Mouse (Mus musculus): Measurements from ENCODE around the gene Cd180. TPM values are rescaled to one million over a fixed set of nuclear protein-coding genes. Genes with fewer than 3 reads are reported as not detected.

Cd180 gene
- polyA plus RNA-seq, 1 experiment from 2014 or later, result 0.67 TPM

DNA sequence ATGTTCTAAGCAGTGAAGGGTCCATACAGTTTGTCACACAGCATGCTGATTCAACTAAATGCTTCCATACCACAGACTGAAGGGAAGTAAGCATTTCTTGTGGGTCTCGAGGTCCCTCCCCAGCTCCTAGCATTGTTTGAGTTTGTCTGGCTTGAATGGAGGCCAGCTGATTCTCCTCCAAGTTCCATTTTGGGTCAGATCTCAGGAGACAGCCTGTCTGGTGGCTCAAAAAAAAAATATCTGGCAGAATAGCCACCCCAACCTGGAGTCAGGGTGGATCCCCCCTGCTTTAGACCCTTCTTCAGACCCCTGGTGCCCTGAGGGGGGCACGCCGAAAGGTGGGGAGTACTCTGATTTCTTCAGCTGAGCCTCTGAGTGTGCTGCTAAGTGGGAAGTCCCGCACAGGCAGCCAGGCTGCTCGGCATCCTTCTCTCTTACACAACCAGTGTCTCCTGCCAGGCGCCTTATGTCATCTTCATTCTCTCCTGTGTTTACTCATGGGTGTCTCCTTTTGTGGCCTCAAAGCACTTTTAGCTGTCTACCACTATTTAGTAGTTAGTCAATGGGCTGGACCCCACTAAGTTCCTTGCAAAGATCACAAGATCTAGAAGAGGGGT lies 35.0 kb upstream of the Cd180 start:
- Histone ChIP-seq H3K4me1 (ENCODE audit: control insufficient read depth, insufficient read depth, low read length) (no peaks in the 10 kb centered on the region), H3K36me3 (ENCODE audit: control insufficient read depth, insufficient read depth, low read length) (no peaks in the 10 kb centered on the region), H3K9me3 (ENCODE audit: control insufficient read depth, low read length) (no peaks in the 10 kb centered on the region), H3K27me3 (ENCODE audit: control insufficient read depth, insufficient read depth, low read length) (no peaks in the 10 kb centered on the region), H3K27ac (ENCODE audit: low read depth, low read length) (no peak overlapping the region), H3K9ac (ENCODE audit: low read length) (no peak overlapping the region), H3K4me3 (ENCODE audit: low read depth, low read length) (no peak overlapping the region), H3K4me2 (no peak overlapping the region)
- WGBS, result 84% methylated on average over 6 of the region's 6 CpGs
- DNase-seq (ENCODE audit: low spot score, missing footprints), result no peak
- ATAC-seq (ENCODE audit: low FRiP score), result no peak

DNA sequence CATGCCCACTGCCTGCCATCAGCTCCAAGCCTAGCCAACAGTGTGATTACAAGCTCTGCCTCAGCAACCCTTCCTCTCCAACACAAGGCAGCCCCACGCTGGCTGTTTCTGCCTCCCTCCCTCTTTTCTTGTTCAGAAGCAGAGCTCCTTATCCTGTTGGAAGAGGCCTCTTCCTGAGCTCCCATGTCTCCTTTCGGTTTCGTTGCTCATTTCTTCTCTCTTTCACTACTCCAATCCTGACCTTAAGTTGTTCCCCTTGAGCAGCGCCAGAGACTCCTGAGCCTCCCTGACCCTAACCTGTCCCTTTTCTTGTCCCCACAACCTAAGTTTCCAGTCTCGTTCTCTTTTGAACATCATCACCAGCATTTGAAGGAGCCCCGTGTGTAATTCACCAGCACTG lies 29.3 kb upstream of the Cd180 start:
- DNase-seq (ENCODE audit: low spot score, missing footprints), result no peak

GRCm38 (mm10) chr13:102664843-102665587 lies 28.3 kb upstream of the Cd180 start:
- H3K36me3 ChIP-seq (ENCODE audit: control insufficient read depth, insufficient read depth, low read length), result no peaks in the 10 kb centered on the region
- DNase-seq (ENCODE audit: low spot score, missing footprints) (no peak), ATAC-seq (ENCODE audit: low FRiP score) (peak; percentile 48; the same call in 1 of the 2 replicates)
- no peaks in the 10 kb centered on the region for H3K4me1 ChIP-seq (ENCODE audit: control insufficient read depth, insufficient read depth, low read length)
- H3K27ac ChIP-seq (ENCODE audit: low read depth, low read length), result no peak overlapping the region
- no peak overlapping the region for H3K9ac ChIP-seq (ENCODE audit: low read length)
- H3K4me3 ChIP-seq (ENCODE audit: low read depth, low read length), result no peak overlapping the region
- H3K27me3 ChIP-seq (ENCODE audit: control insufficient read depth, insufficient read depth, low read length), result no peaks in the 10 kb centered on the region
- H3K9me3 ChIP-seq (ENCODE audit: control insufficient read depth, low read length), result no peaks in the 10 kb centered on the region
- H3K4me2 ChIP-seq, result peak overlapping the region; percentile 30; the same call in 1 of the 2 replicates
- WGBS, result 49% methylated on average over 12 of the region's 12 CpGs

More for the DNA sequence above, 29.3 kb upstream of the Cd180 start:
- Histone ChIP-seq H3K9me3 (ENCODE audit: control insufficient read depth, low read length) (no peaks in the 10 kb centered on the region), H3K4me2 (no peak overlapping the region), H3K4me1 (ENCODE audit: control insufficient read depth, insufficient read depth, low read length) (no peaks in the 10 kb centered on the region), H3K36me3 (ENCODE audit: control insufficient read depth, insufficient read depth, low read length) (no peaks in the 10 kb centered on the region), H3K27me3 (ENCODE audit: control insufficient read depth, insufficient read depth, low read length) (no peaks in the 10 kb centered on the region), H3K9ac (ENCODE audit: low read length) (no peak overlapping the region), H3K27ac (ENCODE audit: low read depth, low read length) (no peak overlapping the region), H3K4me3 (ENCODE audit: low read depth, low read length) (no peak overlapping the region)
- no peak for ATAC-seq (ENCODE audit: low FRiP score)
- WGBS, result 65% methylated on average over 6 of the region's 6 CpGs

- Histone ChIP-seq H3K4me1 (ENCODE audit: control insufficient read depth, insufficient read depth, low read length) (no peaks in the 10 kb centered on the region), H3K36me3 (ENCODE audit: control insufficient read depth, insufficient read depth, low read length) (no peaks in the 10 kb centered on the region), H3K9me3 (ENCODE audit: control insufficient read depth, low read length) (no peaks in the 10 kb centered on the region), H3K4me3 (ENCODE audit: low read depth, low read length) (no peak overlapping the region), H3K9ac (ENCODE audit: low read length) (no peak overlapping the region), H3K4me2 (peak overlapping the region; percentile 30; the same call in 1 of the 2 replicates), H3K27ac (ENCODE audit: low read depth, low read length) (no peak overlapping the region), H3K27me3 (ENCODE audit: control insufficient read depth, insufficient read depth, low read length) (no peaks in the 10 kb centered on the region)
- no peak for DNase-seq (ENCODE audit: low spot score, missing footprints)
- 58% methylated on average over 18 of the region's 18 CpGs for WGBS
- 0 out of 2 replicates have a peak, but pooled peaks have one; percentile 16 for ATAC-seq (ENCODE audit: low FRiP score)
These were observed 27.6 kb upstream of the Cd180 start for GRCm38 (mm10) chr13:102665588-102666232.

DNA sequence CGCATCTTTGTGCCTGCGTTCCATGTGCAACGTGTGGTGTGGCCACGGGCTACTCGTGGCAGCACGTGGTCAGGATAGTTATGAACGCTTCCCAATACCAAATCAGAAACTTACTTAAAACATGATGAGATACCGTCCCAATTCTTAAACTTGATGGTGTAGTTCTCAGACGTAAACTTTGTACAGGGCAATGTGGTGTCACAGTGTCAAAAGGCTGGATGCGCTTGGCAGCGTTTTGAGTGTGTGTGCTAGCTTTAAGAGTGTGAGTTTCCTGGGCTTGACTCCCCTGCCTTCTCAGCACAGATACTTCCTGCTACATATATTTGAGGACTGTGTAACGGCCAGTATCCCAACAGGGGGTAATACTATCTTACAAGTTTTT lies 27.1 kb upstream of the Cd180 start:
- Histone ChIP-seq H3K36me3 (ENCODE audit: control insufficient read depth, insufficient read depth, low read length) (no peaks in the 10 kb centered on the region), H3K4me1 (ENCODE audit: control insufficient read depth, insufficient read depth, low read length) (no peaks in the 10 kb centered on the region), H3K27me3 (ENCODE audit: control insufficient read depth, insufficient read depth, low read length) (no peaks in the 10 kb centered on the region), H3K9ac (ENCODE audit: low read length) (no peak overlapping the region), H3K9me3 (ENCODE audit: control insufficient read depth, low read length) (no peaks in the 10 kb centered on the region), H3K27ac (ENCODE audit: low read depth, low read length) (no peak overlapping the region), H3K4me3 (ENCODE audit: low read depth, low read length) (no peak overlapping the region), H3K4me2 (no peak overlapping the region)
- no peak for ATAC-seq (ENCODE audit: low FRiP score)
- 88% methylated on average over 12 of the region's 12 CpGs for WGBS
- DNase-seq (ENCODE audit: low spot score, missing footprints), result no peak

GRCm38 (mm10) chr13:102666731-102667130 lies 26.6 kb upstream of the Cd180 start:
- DNase-seq (ENCODE audit: low spot score, missing footprints) (no peak), ATAC-seq (ENCODE audit: low FRiP score) (no peak)
- no peaks in the 10 kb centered on the region for H3K4me1 ChIP-seq (ENCODE audit: control insufficient read depth, insufficient read depth, low read length)
- no peaks in the 10 kb centered on the region for H3K9me3 ChIP-seq (ENCODE audit: control insufficient read depth, low read length)
- H3K36me3 ChIP-seq (ENCODE audit: control insufficient read depth, insufficient read depth, low read length), result no peaks in the 10 kb centered on the region
- H3K4me2 ChIP-seq, result no peak overlapping the region
- H3K9ac ChIP-seq (ENCODE audit: low read length), result no peak overlapping the region
- H3K27ac ChIP-seq (ENCODE audit: low read depth, low read length), result no peak overlapping the region
- no peaks in the 10 kb centered on the region for H3K27me3 ChIP-seq (ENCODE audit: control insufficient read depth, insufficient read depth, low read length)
- 81% methylated on average over 4 of the region's 4 CpGs for WGBS
- no peak overlapping the region for H3K4me3 ChIP-seq (ENCODE audit: low read depth, low read length)

GRCm38 (mm10) chr13:102667401-102667800 lies 26.0 kb upstream of the Cd180 start:
- H3K9ac ChIP-seq (ENCODE audit: low read length), result no peak overlapping the region
- no peaks in the 10 kb centered on the region for H3K36me3 ChIP-seq (ENCODE audit: control insufficient read depth, insufficient read depth, low read length)
- no peak for DNase-seq (ENCODE audit: low spot score, missing footprints)
- H3K27me3 ChIP-seq (ENCODE audit: control insufficient read depth, insufficient read depth, low read length), result no peaks in the 10 kb centered on the region
- no peak for ATAC-seq (ENCODE audit: low FRiP score)
- no peak overlapping the region for H3K4me3 ChIP-seq (ENCODE audit: low read depth, low read length)
- H3K27ac ChIP-seq (ENCODE audit: low read depth, low read length), result no peak overlapping the region
- no peaks in the 10 kb centered on the region for H3K9me3 ChIP-seq (ENCODE audit: control insufficient read depth, low read length)
- no peak overlapping the region for H3K4me2 ChIP-seq
- whole genome bisulfite sequencing, result 82% methylated on average over 4 of the region's 4 CpGs
- H3K4me1 ChIP-seq (ENCODE audit: control insufficient read depth, insufficient read depth, low read length), result no peaks in the 10 kb centered on the region

DNA sequence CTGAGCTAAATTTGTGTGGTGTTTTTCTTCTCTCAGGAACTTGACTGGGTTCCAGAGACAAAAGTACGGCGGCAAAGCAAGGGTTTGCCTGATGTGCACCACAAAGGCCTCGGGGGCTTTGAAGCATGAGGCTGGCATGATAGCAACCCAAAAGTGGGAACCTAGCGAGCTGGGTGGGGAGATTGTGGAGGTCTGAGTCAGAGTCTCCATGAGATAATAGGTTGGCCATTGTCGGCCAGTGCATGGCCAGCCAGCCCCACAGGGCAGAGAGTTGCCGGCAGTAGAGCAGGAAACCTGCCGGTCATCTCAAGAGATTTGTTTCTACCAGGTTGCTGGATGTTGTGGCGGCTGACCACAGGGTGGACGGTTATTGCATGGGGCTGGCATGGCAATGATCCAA lies 25.5 kb upstream of the Cd180 start:
- no peaks in the 10 kb centered on the region for H3K4me1 ChIP-seq (ENCODE audit: control insufficient read depth, insufficient read depth, low read length)
- H3K27ac ChIP-seq (ENCODE audit: low read depth, low read length), result no peak overlapping the region
- no peak overlapping the region for H3K4me2 ChIP-seq
- no peaks in the 10 kb centered on the region for H3K36me3 ChIP-seq (ENCODE audit: control insufficient read depth, insufficient read depth, low read length)
- DNase-seq (ENCODE audit: low spot score, missing footprints) (no peak), ATAC-seq (ENCODE audit: low FRiP score) (no peak)
- H3K4me3 ChIP-seq (ENCODE audit: low read depth, low read length), result no peak overlapping the region
- WGBS, result 90% methylated on average over 9 of the region's 9 CpGs
- H3K9ac ChIP-seq (ENCODE audit: low read length), result no peak overlapping the region
- no peaks in the 10 kb centered on the region for H3K27me3 ChIP-seq (ENCODE audit: control insufficient read depth, insufficient read depth, low read length)
- no peaks in the 10 kb centered on the region for H3K9me3 ChIP-seq (ENCODE audit: control insufficient read depth, low read length)

DNA sequence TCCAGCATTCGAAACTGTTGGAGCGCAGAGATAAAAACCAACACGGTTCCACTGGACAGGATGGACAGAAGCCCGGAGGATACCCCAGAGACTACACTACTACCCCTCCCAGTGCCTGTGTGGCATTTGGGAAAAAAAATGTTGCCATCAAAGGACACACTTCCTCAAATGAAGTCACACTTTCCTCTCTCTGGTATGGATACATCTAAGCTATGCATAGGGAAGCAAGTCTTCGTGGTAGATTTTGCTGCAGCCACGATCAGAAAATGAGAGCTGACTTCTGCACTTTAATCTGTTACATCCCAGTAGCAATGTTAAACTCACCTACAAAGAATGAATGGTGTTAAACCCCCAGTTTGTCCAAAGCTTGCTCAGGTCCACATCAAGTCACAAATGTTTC lies 24.4 kb upstream of the Cd180 start:
- no peak overlapping the region for H3K27ac ChIP-seq (ENCODE audit: low read depth, low read length)
- 68% methylated on average over 6 of the region's 6 CpGs for WGBS
- H3K36me3 ChIP-seq (ENCODE audit: control insufficient read depth, insufficient read depth, low read length), result no peaks in the 10 kb centered on the region
- DNase-seq (ENCODE audit: low spot score, missing footprints) (no peak), ATAC-seq (ENCODE audit: low FRiP score) (no peak)
- H3K9me3 ChIP-seq (ENCODE audit: control insufficient read depth, low read length), result no peaks in the 10 kb centered on the region
- no peak overlapping the region for H3K4me2 ChIP-seq
- H3K4me3 ChIP-seq (ENCODE audit: low read depth, low read length), result no peak overlapping the region
- no peaks in the 10 kb centered on the region for H3K27me3 ChIP-seq (ENCODE audit: control insufficient read depth, insufficient read depth, low read length)
- H3K4me1 ChIP-seq (ENCODE audit: control insufficient read depth, insufficient read depth, low read length), result no peaks in the 10 kb centered on the region
- no peak overlapping the region for H3K9ac ChIP-seq (ENCODE audit: low read length)
